Mouse (Mus musculus): Measurements from ENCODE around the gene Polr2b. TPM values are rescaled to one million over a fixed set of nuclear protein-coding genes. Genes with fewer than 3 reads are reported as not detected.
A peak's percentile ranks its signal among the peaks of the same experiment; 100 is the strongest.

Polr2b gene
- total and polyA plus RNA-seq, 2 experiments from 2014 or later: 21.8 to 26.4 TPM

DNA sequence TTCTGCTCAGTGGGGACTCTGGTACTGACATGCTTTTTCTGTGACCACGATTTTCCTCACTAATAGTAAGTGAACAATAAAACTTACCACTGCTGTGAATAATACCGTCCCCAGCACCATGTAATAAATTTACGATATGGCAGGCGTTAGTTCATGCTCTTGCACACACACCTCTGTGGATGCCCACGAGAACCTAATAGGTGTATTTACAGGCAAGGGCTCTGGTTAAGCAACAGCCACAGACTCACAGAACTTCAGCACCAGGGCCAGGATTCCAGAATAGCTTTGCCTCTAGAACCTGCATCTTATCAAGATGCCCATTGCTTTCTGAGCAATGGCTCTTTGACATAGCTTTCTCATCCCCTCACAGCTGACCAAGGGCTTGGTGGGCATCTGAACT, 75.3 kb downstream of the Polr2b start:
- Histone ChIP-seq H3K4me1 (ENCODE audit: control insufficient read depth, insufficient read depth) (peaks cover 14% of the 10 kb centered on the region), H3K4me2 (ENCODE audit: low read depth, low read length) (no peak overlapping the region), H3K4me3 (ENCODE audit: low read depth, low read length) (no peak overlapping the region), H3K27ac (ENCODE audit: low read depth) (no peak overlapping the region), H3K9ac (replicated peaks; ENCODE audit: low read depth, low read length) (no peak overlapping the region), H3K27me3 (ENCODE audit: control insufficient read depth, insufficient read depth, low read length) (no peaks in the 10 kb centered on the region), H3K36me3 (replicated peaks; ENCODE audit: control insufficient read depth, insufficient read depth, low read length) (no peaks in the 10 kb centered on the region), H3K9me3 (replicated peaks; ENCODE audit: control insufficient read depth, low read length) (no peaks in the 10 kb centered on the region)
- 89% methylated on average over 5 of the region's 5 CpGs for WGBS
- DNase-seq (ENCODE audit: low spot score): no peak
- no peak for ATAC-seq (ENCODE audit: insufficient read depth, low read depth)
- TF ChIP-seq CTCF (IDR thresholded peaks at IDR 0.05; ENCODE audit: low read depth): no peak
- no peak for TF ChIP-seq EP300 (IDR thresholded peaks at IDR 0.05; ENCODE audit: low read depth)

DNA sequence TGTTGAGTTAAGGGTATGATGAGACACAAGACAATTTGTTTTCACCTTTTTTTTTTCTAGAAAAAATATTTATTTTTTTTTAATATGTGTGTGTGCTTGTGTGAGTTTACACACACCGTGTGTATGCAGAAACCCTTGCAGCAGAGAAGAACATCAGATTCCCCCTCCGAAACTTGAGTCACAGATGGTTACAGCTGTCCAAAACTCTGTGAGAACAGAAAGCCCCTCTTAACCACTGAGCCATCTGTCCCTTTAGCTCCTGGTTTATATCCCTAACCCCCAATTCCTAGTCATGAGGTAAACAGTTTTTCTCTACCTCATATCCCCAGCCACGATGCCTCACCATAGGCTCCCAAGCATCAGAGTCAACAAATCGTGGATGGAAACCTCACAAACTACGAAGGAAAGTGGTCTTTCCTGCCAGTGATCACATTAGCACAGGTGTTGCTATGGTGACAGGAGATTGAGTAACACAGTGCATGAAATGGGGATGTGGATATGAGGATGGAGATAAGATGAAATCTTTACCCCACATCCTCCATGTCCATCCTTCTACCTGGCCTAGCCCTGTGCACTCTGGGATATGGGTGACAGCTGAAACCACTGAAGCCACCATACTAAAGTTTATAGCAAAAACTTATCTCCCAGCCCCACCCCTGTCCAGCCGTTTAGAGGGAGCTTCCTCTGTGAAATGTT, 76.1 kb downstream of the Polr2b start:
- WGBS: 65% methylated on average over 6 of the region's 6 CpGs
- no peak overlapping the region for H3K4me3 ChIP-seq (ENCODE audit: low read depth, low read length)
- no peaks in the 10 kb centered on the region for H3K36me3 ChIP-seq (replicated peaks; ENCODE audit: control insufficient read depth, insufficient read depth, low read length)
- no peak overlapping the region for H3K4me2 ChIP-seq (ENCODE audit: low read depth, low read length)
- peak overlapping the region; percentile 69 for H3K27ac ChIP-seq (ENCODE audit: low read depth)
- H3K9me3 ChIP-seq (replicated peaks; ENCODE audit: control insufficient read depth, low read length): no peaks in the 10 kb centered on the region
- no peak for TF ChIP-seq CTCF (IDR thresholded peaks at IDR 0.05; ENCODE audit: low read depth)
- no peak for TF ChIP-seq EP300 (IDR thresholded peaks at IDR 0.05; ENCODE audit: low read depth)
- peaks cover 14% of the 10 kb centered on the region for H3K4me1 ChIP-seq (ENCODE audit: control insufficient read depth, insufficient read depth)
- ATAC-seq (ENCODE audit: insufficient read depth, low read depth): no peak
- no peak for DNase-seq (ENCODE audit: low spot score)
- H3K27me3 ChIP-seq (ENCODE audit: control insufficient read depth, insufficient read depth, low read length): no peaks in the 10 kb centered on the region
- no peak overlapping the region for H3K9ac ChIP-seq (replicated peaks; ENCODE audit: low read depth, low read length)

DNA sequence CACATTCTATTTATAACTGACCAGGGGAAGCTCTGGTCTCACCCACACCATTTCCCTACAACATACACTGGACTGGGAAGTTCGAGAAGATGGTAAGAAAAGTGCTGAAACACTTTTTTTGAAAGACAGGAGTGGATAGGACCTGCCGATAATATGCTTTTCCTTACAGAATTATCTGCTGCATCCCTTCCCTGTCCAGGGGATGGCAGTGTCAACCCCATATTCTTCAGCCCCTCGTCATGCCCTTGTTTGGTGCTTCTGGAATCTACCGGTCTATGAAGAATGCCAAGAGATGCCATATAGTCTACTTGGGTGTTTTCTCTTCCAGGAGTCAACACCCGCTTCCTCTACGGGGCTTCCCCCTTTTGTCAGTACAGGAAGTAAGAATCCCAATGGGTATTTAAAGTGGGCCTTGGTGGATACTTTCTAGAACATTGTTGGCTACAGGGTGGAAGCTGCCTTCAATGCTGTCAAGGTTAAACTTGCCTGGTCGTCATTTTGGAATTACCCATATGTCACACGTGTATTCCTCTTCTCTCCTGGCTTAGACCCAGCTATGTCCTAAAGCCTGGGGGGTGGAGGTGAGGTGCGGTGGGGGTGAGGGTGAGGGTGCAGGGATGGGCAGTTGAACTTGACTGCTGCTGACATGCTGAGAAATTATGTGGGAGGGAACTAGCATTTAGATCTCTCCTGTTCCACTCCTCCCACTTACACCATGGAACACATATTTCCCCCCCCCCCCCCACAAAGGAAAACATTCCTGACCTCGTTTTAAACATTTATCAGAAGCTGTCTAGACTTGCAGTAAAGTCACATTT, 76.9 kb downstream of the Polr2b start:
- ATAC-seq (ENCODE audit: insufficient read depth, low read depth): peak; percentile 54
- no peaks in the 10 kb centered on the region for H3K9me3 ChIP-seq (replicated peaks; ENCODE audit: control insufficient read depth, low read length)

DNA sequence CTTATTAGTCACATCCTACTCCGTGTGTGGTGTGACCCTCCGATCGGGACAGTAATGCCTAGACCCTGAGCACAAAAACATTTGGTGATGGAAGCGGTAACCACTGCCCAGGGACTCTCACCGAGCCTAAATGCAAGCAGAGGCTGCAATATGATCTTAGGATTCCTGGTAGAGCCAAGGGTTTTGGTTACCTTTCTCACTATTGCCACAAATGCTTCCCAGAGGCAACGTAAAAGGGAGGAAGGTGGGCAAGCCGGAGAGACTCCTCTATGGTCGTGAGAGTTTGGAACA, 77.4 kb downstream of the Polr2b start:
- DNase-seq (ENCODE audit: low spot score) (no peak), ATAC-seq (ENCODE audit: insufficient read depth, low read depth) (no peak)
- Histone ChIP-seq H3K9ac (replicated peaks; ENCODE audit: low read depth, low read length) (no peak overlapping the region), H3K4me1 (ENCODE audit: control insufficient read depth, insufficient read depth) (peaks cover 14% of the 10 kb centered on the region), H3K27ac (ENCODE audit: low read depth) (peak overlapping the region; percentile 69), H3K9me3 (replicated peaks; ENCODE audit: control insufficient read depth, low read length) (no peaks in the 10 kb centered on the region), H3K27me3 (ENCODE audit: control insufficient read depth, insufficient read depth, low read length) (no peaks in the 10 kb centered on the region), H3K4me2 (ENCODE audit: low read depth, low read length) (no peak overlapping the region), H3K36me3 (replicated peaks; ENCODE audit: control insufficient read depth, insufficient read depth, low read length) (no peaks in the 10 kb centered on the region), H3K4me3 (ENCODE audit: low read depth, low read length) (no peak overlapping the region)
- TF ChIP-seq CTCF (IDR thresholded peaks at IDR 0.05; ENCODE audit: low read depth): no peak
- TF ChIP-seq EP300 (IDR thresholded peaks at IDR 0.05; ENCODE audit: low read depth): no peak
- 56% methylated on average over 8 of the region's 8 CpGs for WGBS

More for the DNA sequence above, 76.9 kb downstream of the Polr2b start:
- Histone ChIP-seq H3K27me3 (ENCODE audit: control insufficient read depth, insufficient read depth, low read length) (no peaks in the 10 kb centered on the region), H3K9ac (replicated peaks; ENCODE audit: low read depth, low read length) (no peak overlapping the region), H3K27ac (ENCODE audit: low read depth) (peak overlapping the region; percentile 69), H3K4me3 (ENCODE audit: low read depth, low read length) (no peak overlapping the region), H3K4me2 (ENCODE audit: low read depth, low read length) (no peak overlapping the region), H3K4me1 (ENCODE audit: control insufficient read depth, insufficient read depth) (peaks cover 14% of the 10 kb centered on the region), H3K36me3 (replicated peaks; ENCODE audit: control insufficient read depth, insufficient read depth, low read length) (no peaks in the 10 kb centered on the region)
- TF ChIP-seq CTCF (IDR thresholded peaks at IDR 0.05; ENCODE audit: low read depth) (peak; percentile 10; the same call in 1 of the 2 replicates), EP300 (IDR thresholded peaks at IDR 0.05; ENCODE audit: low read depth) (peak; percentile 70; the same call in 1 of the 2 replicates)
- no peak for DNase-seq (ENCODE audit: low spot score)
- 48% methylated on average over 10 of the region's 10 CpGs for WGBS

DNA sequence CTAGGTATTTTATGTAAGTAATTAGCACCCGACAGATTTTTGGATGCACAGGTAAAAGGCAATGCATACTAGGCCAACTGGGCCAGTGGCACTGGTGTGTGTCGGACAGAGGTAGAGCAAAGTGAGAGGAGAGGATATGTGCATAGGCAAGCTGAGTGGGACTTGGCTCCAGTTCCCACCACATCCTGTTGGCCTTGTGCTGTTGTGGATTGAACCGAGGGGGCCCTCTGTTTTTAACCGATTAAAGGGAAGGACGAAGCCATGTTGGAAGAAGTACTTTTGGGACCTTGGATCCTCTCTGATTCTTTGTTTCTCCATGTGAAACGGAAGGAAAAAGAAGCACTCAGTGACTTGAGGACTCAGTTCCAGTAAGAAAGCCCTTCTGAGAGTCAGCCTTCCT, 78.4 kb downstream of the Polr2b start:
- Histone ChIP-seq H3K4me1 (ENCODE audit: control insufficient read depth, insufficient read depth) (peaks cover 14% of the 10 kb centered on the region), H3K9me3 (replicated peaks; ENCODE audit: control insufficient read depth, low read length) (no peaks in the 10 kb centered on the region), H3K36me3 (replicated peaks; ENCODE audit: control insufficient read depth, insufficient read depth, low read length) (no peaks in the 10 kb centered on the region), H3K9ac (replicated peaks; ENCODE audit: low read depth, low read length) (no peak overlapping the region), H3K27me3 (ENCODE audit: control insufficient read depth, insufficient read depth, low read length) (no peaks in the 10 kb centered on the region), H3K4me3 (ENCODE audit: low read depth, low read length) (no peak overlapping the region), H3K27ac (ENCODE audit: low read depth) (peak overlapping the region; percentile 55), H3K4me2 (ENCODE audit: low read depth, low read length) (no peak overlapping the region)
- no peak for DNase-seq (ENCODE audit: low spot score)
- no peak for ATAC-seq (ENCODE audit: insufficient read depth, low read depth)
- WGBS: 64% methylated on average over 6 of the region's 6 CpGs
- TF ChIP-seq CTCF (IDR thresholded peaks at IDR 0.05; ENCODE audit: low read depth) (no peak), EP300 (IDR thresholded peaks at IDR 0.05; ENCODE audit: low read depth) (no peak)

Data from heart, postnatal 0 days (tissue).